Mouse (Mus musculus): ENCODE measurements at regions not wholly inside any gene's neighbourhood (a gene's known extent, or its start where the extent isn't known, plus 50 kb on each side); places are given as distances from the start of the nearest gene placed in this dataset.

DNA sequence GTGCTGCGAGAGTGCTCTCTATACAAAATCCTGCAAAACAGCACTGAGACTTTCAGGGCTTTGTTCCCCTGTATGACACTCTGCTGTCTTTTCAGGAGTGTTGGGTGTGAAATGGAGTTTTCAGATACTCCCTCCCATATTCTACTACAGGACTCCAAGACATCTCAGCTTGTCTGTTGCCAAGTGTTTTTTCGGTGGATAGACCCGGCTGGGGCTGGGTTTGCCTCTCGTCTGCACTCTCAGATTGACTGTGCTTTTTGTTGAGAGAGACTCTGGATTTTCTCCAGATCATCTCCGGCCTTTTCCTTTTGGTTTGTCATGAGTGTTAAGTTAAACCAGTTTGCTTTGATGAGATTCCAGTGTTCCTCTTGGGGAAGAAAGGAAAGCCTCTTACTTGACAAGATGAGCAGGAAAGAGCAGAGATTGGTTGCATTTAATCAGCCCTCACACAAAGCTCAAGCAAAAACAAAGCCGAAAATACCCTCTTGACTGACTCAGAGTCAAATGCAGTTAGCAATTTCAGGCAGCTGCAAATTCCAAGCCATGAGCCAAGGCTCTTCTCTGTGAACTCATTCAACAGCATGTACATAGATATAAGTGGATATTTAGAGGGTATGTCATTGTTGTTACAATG, 219.3 kb upstream of the Veph1 start:
- DNase-seq = no peak

DNA sequence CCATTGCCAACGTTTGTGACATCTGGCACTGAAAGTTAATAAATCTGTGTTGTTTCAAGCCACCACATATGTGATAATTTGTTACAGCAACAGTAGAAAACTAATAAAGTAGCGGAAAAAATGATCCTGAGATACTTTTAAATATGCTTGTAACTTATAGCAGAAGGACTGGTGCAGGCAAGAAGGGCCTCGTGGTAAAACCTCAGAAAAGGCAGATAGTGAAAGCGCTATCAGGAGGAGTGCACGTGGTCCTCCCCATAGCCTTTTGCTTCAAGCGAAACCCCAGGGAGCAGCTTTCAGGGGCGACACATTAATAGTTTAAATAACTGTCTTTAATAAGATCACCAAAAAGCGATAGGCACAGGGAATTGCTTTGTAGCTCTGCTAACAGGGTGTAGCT, 217.9 kb upstream of the Veph1 start:
- no peak for DNase-seq

DNA sequence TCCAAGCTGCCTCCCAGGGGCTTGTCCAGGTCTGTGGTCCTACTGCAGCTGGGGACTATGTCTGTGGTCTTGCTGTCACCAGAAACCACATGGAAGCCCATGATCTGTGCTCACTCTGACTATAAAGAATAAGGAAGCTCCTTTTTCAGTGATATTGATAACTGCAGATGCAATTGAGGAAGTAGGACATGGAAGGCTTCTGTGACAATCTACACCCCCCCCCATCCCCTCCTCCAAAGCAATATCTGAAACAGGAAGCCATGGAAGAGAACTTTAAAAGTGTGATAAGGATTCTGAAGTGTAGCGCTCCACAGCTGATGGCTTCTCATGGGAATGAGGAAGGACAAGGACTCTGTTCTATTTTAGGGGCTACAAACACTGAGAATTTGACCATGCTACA, 215.8 kb upstream of the Veph1 start:
- no peak for DNase-seq

DNA sequence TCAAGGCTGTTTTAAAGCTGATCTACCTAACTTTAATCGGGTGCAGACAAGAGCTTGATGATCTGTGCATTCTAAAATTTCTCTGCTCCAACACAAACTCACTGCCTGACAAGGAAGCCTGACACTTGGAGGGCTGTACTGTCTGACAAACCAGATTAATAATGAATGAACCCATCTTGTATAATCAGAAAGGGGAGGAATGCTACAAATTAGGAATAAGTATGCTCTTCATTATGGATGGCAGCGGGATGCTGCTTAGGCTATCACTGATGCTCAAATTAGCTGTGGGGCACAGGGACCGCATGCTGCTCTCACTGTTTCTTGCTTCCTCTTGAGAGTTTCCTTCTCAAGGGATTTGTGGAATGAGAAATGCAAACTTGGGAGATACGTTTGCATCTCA, 213.8 kb upstream of the Veph1 start:
- no peak for DNase-seq

DNA sequence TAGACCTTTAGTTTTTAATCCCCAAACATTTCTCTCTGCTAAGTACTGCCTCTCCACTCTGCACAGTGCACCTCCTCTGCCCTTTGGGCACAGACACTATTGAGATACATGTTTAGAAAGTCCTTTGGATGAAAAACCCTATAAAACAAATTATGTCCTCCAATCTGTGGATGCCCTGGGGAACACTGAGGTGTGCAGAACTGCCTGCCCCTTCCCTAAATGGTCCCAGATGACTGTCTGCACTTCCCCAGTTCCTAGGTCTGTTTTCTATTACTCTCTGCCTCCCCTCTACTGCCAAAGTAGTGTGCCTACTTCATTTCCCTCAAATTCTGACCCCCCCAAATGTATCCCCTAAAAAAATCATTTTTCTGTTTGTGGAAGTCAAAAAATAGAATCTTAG, 209.5 kb upstream of the Veph1 start:
- DNase-seq = no peak

DNA sequence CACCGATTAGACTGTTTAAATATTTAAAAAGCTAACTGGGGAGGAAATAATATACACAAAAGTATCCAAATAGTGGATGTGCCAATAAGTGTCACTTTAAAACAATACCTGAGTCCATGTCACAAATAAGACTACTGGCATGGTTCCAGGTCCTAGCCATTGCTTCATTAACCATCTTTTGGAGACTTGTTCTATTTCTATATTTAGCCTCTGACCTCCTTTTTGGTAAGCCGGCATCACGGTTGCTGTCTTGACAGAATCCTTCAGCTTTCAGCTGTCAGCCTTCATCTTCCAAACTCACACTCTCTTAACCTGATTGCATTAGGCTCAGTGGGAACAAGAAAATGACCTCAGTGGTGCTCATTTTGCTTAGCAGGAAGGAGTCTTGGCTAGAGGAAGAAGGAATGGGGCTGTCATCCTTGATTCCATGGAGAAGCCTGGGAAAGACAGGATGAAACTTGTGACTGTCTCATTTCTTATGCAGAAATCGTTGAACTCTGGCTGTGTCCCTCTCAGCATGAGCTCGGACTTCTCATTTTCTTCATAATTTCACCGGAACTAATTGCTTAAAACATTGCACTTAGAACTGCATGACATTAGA, 208.9 kb upstream of the Veph1 start:
- DNase-seq = no peak

DNA sequence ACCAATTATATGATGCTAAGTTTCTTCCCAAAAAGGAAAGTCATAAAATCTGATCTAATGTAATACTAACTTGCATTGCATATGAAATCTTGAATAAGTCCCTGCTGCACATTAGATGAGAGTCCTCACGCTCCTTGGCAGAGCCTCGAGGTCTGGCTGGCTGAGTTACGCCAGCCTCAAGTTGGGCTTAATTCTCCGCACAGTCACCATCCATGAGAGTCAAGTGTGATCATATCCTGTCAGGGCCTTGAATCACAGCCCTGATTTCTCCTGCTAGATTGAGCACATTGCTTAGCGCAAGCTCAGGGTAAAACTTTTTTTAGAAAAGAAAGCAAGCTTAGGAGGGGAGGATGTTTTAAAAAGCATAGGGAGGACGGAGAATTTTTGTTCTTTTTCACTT, 208.1 kb upstream of the Veph1 start:
- DNase-seq = no peak

DNA sequence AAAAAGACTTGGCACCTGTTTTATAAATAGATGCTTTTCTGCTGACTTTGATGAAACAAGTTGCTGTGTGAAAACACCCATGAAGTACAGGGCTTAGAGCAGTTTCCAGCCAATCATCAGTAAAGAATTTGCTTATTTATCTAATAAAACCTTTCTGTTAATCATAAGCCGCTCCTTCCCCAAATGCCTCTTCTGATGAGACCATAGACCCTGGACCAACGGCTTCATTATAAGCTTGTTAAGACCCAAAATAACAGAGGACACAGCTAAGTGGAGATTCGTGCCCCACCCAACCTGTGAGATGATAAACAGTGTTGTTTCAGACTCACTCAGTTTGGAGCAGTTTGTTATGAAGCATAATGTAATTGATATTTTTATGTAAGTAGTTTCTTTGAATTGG, 207.0 kb upstream of the Veph1 start:
- DNase-seq = no peak

DNA sequence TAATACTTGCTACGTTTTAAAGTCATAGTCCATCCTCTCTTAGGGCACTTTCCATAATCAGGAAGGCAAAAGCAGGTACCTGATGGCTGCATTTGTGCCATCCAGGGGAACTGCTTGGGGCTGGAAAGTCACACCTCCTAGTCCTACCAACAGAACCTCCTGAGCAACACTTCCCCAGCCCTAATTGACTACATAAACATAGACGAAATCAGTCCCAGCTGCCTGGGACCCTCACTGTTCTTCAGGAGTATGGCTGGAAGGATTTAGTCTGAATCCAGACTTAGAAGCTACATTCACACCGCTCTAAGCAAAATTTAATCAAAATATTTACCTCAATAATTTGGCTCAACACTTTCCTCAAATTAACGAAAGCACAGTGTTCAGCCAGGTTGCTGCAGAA, 205.2 kb upstream of the Veph1 start:
- DNase-seq = no peak

DNA sequence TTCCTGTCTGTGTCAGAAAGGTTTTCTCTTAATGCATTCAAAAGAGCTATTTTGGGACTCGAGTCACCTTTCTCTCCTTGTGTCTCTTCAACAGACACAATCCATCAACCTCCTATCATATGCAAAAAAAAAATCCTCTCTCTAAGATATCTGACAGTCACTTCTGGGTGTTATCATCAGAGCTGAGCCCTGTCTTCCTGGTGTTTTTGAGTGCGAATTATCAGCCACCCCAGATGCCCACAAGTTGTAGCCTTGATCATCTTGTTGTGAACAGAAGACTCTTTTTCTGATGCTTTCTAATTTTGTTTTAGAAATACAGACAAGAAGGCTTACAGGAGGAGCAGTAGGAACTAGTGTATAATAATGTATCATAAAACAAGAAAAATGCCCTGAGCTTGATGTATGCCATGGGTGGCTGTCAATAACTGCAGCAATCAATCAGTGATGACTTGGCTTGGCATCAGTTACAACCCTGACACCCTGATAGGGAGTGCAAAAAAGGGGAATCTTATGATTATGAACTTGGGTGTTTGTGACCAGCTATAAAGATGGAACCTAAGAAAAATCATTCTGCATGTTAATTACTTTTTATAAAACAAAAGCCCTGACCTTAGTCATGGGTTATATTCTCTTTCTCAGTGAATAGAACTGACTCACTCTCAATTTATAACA, 197.9 kb upstream of the Veph1 start:
- DNase-seq = no peak

DNA sequence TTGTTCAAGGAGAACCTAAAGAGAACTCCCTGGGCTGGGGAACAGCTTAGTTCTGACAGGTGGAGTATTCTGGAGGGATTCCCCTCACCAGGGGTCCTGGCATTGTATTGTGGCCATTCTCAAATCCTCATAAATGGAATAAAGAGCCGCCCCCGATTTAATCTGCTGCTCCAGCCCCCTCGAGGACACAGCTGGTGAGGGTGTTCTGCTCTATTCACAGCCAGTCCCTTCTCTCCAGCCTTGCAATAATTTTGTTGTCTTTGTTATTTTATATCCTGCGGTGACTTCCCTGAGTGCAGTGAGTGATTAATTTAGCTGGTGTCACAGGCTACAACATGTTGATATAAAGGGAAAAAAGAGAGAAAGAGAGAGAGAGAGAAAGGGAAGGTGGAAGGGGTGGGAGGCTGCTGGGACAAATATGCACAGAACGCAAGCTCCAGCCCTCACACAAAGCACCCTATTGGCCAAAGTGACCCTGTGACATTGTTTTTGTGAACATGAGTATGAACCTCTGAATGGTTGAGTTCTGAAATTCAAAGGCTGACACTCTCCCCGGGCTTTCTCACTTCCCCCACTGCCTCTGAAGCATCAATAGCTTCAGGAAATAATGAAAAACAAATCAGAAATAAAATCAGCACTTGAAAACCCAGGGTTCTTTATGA, 194.2 kb upstream of the Veph1 start:
- DNase-seq = no peak

DNA sequence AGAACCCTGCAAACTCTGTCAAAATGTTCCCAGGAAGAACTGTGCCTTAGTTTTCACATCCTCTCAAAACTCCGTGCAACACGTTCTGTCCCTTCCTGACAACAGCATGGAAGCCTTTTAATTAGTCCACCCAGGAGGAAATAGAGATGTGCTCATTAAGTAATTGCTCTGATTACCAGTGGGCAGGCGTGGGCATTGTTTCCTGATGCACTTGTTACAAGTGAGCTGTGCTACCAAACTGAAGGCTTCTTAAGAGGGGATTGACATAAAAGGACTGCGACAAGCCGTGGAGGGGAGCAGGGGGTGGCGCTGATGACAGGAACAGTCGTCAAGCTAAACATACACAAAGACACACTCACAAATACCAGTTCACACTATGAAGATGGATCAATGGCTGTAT, 192.1 kb upstream of the Veph1 start:
- DNase-seq = no peak

DNA sequence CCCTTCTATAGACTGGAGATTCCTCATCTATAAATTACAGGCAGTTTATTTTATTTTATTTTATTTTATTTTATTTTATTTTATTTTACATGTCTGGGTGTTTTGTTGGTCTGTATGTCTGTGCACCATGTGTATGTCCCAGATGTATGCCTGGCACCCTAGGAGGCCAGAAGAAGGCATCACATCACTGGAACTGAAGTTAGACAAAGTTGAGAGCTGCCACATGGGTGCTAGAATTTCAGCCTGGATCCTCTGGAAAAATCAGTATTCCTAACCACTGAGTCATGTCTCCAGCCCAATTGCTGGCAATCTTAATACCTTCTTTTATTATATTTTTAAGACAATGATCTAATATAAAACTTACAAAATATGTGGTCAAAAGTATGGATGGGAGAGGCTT, 190.0 kb upstream of the Veph1 start:
- DNase-seq = no peak

DNA sequence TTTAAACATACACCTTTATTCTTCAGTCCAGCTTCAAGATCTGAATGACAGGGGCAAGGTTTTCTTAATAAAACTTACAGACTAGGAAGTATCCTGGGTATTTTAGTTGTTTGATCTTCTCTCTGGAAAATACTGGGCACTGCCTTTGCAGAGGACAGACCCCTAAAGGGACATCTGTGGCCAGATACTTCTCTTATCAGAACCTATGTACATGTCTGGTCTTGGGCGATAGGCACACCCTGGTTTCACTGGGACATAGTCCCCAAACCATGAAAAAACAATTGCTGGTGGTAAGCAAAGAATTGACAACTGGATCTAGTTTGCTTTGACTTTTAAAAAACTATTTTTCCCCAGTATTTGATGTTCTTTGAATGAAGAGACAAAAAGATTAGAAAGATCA, 189.5 kb upstream of the Veph1 start:
- DNase-seq = no peak

DNA sequence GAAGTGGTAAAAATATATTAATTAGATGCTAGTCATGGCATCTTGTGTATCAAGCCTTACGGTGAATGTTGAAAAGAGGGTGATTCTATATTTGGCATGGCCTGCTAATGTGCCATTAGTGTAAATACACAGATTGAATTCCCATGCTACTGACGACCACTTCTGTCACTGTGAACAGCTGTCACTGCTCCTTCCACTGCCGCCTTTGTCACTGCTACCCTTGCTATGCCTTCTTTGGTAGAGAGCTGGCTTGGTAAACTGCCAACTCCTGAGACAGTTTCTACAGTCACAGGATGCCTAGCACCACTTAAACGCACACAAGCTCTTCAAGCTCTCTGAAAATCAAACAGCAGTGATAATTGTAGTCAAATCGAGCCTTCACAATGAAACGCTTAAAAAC, 184.1 kb upstream of the Veph1 start:
- DNase-seq = no peak

DNA sequence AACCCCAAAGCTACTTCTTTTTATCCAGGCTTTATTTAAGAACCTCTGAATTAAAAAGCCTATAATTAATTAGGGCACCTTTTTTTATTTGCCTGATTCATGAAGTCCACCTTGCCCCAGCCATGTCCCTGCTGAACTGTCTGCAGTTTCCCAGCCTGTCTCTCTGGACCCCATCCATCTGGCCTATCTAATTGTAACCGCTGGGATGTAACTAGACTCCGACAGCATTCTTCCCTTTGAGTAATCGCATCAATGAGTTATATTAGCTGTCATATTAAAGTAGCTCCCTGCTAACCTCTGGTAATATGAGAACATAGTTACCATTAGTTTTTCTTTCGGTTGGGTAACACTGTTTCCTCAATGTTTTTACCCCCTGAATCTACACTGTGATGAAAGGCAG, 182.6 kb upstream of the Veph1 start:
- no peak for DNase-seq

DNA sequence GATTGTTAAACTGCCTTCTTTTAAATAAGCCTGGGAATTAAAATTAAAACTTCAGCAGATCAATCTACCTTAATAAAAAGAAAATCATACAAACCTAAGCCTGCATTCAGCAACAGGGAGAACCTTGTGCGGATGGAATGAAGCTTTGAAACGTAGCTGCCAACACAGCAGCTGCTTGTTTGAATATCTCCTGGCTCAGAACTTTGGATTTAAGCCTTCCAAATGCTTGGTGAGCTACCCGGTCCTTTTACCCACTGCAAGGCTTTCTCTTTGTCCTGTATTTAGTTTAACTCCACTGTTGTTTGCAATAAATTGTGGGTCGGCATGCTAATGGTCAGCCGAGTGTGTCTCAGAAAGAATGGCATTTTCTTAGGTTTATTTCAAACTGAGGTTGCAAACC, 169.7 kb upstream of the Veph1 start:
- DNase-seq = no peak

DNA sequence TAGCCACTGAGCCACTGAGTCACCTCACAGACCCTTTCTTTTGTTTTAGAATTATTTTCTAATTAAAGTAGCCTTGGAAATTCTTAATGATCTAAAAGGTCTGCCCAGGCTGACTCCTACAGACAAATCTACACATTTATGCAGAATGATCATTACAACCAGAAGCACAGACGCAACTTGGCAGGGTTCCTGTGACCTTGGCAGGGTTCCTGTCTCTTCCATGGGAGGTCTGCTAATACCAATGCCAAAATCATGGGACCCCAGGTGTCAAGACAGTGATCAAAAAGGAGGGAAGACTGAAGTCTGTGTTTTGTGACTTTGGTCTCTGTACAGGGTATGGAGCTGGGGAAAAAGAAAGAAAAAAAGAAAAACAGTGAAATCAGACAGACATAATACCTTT, 168.7 kb upstream of the Veph1 start:
- DNase-seq = no peak

DNA sequence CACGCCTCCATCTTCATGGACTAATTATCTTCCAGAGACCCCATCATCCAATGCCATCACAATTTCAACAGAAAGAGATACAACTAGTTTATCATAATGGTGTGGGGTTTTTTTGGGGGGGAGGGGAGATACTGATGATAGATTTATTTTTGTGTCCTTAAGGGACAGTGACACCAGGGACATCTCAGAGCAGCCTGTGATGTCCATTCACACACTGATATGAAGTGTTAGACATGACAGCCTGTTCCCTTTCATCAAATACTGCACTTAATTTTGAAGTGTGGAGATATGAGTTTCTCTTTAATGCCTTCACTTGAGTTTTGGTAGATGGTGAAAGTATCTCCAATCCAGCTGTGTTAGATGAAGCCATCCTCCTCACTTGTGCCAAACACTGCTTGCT, 165.7 kb upstream of the Veph1 start:
- no peak for DNase-seq

DNA sequence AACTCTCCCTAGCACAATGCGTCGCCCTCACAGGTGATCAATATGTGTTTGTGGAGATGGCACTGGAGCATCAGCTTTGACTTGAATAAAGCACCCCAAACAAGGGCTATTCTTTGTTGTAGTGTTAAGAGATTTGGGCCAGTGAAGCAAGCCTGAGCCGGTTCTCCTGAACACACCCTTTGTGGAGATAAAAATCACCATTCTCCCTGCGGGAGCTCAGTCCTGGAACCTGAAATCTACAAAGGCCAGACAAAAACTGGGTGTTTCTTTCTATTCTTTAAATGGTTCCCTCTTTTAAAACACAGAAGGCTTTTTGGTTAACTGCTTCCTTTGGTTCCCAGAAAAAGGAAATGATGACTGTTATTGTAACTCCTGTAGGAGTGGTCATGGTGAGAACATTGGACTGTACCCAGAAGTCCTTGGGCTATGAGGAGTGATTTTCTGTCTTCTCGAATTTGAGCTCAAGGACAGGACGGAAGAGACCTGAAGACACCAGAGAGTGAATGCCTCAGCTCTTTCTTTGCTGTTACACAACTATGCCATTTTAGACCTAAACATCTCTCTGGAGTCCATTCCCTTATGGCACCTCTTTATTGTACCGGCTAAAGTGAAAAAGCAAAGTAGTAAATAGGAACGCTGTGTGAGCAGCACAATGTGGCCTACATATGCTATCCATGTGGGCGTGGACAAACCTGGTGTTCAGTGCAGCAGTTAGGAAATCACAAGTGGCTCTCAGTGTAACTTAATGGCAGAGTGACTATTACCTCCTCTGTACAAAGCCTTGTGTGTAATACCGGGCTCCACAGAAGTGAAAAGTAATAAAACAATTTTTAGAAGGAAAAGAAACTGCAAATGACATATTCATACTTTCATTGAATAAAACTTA, 149.9 kb upstream of the Veph1 start:
- DNase-seq = no peak

DNA sequence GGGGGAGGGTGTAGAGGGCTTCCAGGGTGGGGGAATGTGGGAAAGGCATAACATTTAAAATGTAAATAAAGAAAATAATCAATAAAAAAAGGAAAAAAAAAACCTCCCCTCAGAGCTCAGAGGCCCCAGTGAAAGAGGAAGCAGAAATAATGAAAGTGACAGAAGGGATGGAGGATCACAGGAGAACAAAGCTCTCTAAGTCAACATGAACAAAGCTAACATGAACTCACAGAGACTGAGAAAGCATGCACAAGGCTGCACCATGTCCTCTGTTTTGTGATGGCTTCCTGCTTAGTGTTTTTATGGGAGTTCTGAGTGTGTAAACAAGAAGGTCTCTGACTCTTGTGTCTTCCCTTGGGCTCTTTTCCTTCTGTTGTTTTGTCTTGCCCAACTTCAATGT, 136.6 kb upstream of the Veph1 start:
- no peak for DNase-seq

DNA sequence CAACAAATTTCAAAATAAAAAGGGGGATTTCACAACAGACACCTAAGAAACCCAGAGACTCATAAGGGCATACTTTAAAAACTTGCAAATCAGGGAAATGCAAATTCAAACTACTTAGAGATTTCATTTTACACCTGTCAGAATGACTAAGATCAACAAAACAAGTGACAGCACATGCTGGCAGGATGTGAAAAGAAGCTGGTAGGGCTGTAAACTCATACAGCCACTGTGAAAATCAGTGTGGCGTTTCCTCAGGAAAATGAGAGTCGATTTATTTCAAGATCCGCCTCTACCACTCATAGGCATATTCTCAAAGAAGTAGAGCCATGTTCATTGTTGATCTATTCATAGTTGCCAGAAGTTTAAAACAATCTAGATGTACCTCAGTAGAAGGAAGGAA, 133.6 kb upstream of the Veph1 start:
- DNase-seq = no peak
